Mouse (Mus musculus) splenic B cell, adult 2 months (primary cell): ENCODE measurements around the gene Acyp1.

ENCODE experiments used
- DNase-seq: peaks from one replicate; pipeline ENCODE4 v3.0.0-alpha.2; 2011; ENCODE audit warnings: low read depth, low spot score
- H3K27me3 ChIP-seq: 2 replicates; pipeline ENCODE4 v1.6.1; 2012; ENCODE audit warnings: mild to moderate bottlenecking, low read length, moderate library complexity, mixed read lengths; ENCODE audit not compliant: control insufficient read depth, poor library complexity, insufficient read depth, severe bottlenecking
- H3K36me3 ChIP-seq: 2 replicates; pipeline ENCODE4 v1.6.1; 2012; ENCODE audit warnings: mild to moderate bottlenecking, low read length, moderate library complexity, mixed read lengths; ENCODE audit not compliant: control insufficient read depth, poor library complexity, insufficient read depth, severe bottlenecking

Acyp1 gene

GRCm38 (mm10) chr12:85287809-85288485 is at the start of gene Acyp1:
Gene Acyp1 (minus strand): TSS chr12:85288438.
- DNase-seq = no peak
- Histone ChIP-seq H3K27me3 (no peaks in the 10 kb centered on the region; the same call in 1 of the 2 replicates), H3K36me3 (no peaks in the 10 kb centered on the region)

GRCm38 (mm10) chr12:85337567-85338311 is 49.5 kb upstream of the Acyp1 start:
- DNase-seq = no peak
- Histone ChIP-seq H3K36me3 (peaks cover 6% of the 10 kb centered on the region; the same call in 1 of the 2 replicates), H3K27me3 (no peaks in the 10 kb centered on the region)

- DNase-seq = no peak
- H3K27me3 ChIP-seq = no peaks in the 10 kb centered on the region
- peaks cover 23% of the 10 kb centered on the region; the same call in 1 of the 2 replicates for H3K36me3 ChIP-seq
Measured at GRCm38 (mm10) chr12:85330153-85330552, 41.9 kb upstream of the Acyp1 start.

DNA sequence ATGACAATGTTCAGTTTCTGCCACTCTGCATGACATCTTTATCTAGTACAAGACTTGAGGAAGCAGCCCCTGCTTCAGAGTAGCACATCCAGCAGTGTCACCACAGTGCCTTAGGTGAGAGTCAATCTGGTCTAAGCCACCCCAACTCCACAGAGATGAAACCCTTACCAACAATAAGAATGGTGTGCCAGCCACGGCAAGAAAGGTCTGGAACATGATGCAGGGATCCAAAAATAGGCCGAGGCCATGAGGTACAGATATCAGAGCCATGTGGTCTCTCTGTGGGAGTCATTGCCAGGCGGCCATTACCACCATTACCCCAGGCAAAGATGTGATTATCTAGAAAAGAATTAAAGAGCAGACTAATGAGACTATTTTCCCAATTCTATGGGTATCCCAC is 20.4 kb upstream of the Acyp1 start:
- Histone ChIP-seq H3K27me3 (no peaks in the 10 kb centered on the region), H3K36me3 (peaks cover 15% of the 10 kb centered on the region)
- DNase-seq = no peak

DNA sequence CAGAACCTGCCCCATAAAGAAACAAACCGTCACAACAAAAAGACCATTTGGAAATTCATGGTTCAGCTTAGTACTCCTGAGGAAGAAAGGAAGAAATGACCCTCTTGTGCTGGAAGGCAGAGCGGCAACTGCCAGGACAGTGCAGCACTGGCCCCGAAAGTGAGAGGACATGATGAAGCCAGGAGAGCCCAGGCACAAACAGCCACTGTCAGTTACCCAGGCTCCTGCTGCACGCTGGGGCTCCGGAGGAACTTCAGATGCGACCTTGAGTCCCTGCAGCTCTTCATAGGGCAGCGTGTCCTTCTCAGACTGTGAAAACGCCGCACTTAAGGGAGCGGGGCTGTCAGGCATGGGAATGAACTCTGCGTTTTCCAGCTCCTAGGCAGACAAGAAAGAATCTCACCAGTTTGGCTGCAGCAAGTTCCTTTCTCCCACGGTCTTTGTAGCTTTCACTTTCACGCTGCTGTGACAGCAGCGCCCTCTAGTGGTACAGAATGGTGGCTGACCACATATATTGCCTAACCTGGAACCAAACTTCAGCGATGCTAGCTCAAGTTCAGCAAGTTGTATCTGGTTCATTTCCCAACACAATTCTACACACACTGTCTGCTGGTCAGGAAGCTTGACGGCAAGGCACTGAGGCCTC is 17.1 kb upstream of the Acyp1 start:
- Histone ChIP-seq H3K27me3 (no peaks in the 10 kb centered on the region), H3K36me3 (peaks cover 15% of the 10 kb centered on the region)
- peak; percentile 91 for DNase-seq

- peak; percentile 88 for DNase-seq
- Histone ChIP-seq H3K36me3 (peaks cover 13% of the 10 kb centered on the region), H3K27me3 (no peaks in the 10 kb centered on the region)
Measured at GRCm38 (mm10) chr12:85304725-85305124, 16.5 kb upstream of the Acyp1 start.

- H3K36me3 ChIP-seq = peaks cover 8% of the 10 kb centered on the region; the same call in 1 of the 2 replicates
- DNase-seq = no peak
- H3K27me3 ChIP-seq = no peaks in the 10 kb centered on the region
Measured at GRCm38 (mm10) chr12:85303256-85303655, 15.0 kb upstream of the Acyp1 start.

- H3K27me3 ChIP-seq = no peaks in the 10 kb centered on the region
- H3K36me3 ChIP-seq = peaks cover 5% of the 10 kb centered on the region; the same call in 1 of the 2 replicates
- no peak for DNase-seq
Measured at GRCm38 (mm10) chr12:85298835-85299180, 10.6 kb upstream of the Acyp1 start.

DNA sequence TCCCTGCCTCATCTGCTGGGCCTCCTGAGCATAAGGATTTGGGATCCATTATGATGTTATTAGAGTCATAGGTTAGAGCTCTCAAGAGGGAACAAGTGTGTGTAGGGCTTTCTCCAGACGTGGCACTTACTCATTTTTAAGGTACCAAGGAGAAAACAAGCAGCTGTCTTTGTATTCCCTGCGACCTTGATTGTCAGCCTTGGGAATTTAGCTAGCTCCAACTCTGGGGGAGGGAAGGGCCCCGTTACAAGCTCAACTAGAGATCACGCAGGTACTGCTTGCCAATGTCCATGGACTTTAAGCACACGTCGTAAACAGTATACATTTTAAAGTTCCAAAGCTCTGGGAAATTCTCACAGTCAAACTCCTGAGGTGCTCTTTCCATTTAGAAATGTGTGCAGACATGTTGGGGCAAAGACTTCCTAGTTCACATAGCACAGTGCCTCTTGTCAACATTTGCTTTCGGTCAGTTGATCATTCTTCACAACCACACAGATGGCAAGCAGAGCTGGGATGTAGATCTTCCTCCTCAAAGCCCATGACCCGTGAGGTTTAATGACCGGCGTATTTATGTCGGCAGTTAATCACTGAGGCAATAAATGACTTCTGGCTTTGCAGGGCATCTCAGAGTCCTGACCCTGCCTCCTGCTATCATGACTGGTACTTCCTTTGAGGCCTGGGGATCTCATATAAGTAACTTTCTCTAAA is 10.0 kb upstream of the Acyp1 start:
- Histone ChIP-seq H3K36me3 (peaks cover 5% of the 10 kb centered on the region; the same call in 1 of the 2 replicates), H3K27me3 (no peaks in the 10 kb centered on the region)
- DNase-seq = no peak

DNA sequence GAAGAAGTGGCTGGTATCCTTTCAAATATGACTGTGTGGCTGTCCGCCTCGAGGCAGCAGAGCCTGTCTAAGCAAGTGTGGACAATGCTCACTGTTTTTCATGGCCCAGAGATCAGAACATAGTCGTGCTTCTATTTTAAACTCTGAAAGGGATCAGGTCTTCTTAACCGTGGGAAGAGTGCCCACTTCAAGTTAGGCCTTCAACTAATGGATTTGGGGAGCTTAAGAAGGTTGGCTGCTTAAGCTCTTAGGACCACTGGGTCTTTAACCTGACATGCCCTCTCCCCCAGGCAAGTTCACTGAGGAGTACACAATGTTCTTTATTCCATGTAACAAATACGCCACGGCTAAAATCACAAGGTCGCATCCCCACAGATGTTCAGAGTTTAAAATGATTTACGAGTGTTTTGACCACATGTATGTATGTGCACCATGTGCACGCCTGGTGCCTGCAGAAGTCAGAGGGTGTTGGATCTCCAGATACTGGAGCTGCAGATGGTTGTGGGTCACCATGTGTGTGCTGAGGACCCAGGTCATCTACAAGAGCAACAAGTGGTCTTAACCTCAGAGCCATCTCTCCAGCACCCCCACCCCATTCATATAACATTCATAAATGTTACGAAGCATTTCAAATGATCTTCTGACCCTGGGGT is 9.2 kb upstream of the Acyp1 start:
- no peak for DNase-seq
- H3K36me3 ChIP-seq = peaks cover 4% of the 10 kb centered on the region; the same call in 1 of the 2 replicates
- H3K27me3 ChIP-seq = no peaks in the 10 kb centered on the region

DNA sequence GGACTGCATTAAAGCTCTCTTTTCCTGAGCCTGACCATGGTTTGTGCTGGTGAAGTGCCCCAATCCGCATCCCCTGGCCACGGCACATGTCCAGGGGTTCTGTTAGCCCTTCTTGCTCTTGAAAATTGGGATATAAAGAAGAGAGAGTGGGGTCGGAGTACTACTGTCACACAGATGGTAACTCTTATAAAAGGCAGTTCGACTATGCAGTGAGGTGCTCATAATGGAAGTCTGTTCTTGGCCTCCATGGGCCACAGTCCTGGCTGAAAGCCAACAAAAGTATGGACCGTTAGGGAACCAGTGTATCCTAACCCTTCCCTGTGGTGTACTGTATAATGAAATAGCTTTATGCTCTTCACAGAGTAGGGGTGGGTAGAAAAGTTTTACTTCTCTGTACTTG is 8.7 kb upstream of the Acyp1 start:
- H3K36me3 ChIP-seq = peaks cover 4% of the 10 kb centered on the region; the same call in 1 of the 2 replicates
- DNase-seq = no peak
- H3K27me3 ChIP-seq = no peaks in the 10 kb centered on the region

- no peak for DNase-seq
- no peaks in the 10 kb centered on the region; the same call in 1 of the 2 replicates for H3K36me3 ChIP-seq
Measured at GRCm38 (mm10) chr12:85295506-85295905, 7.3 kb upstream of the Acyp1 start.

GRCm38 (mm10) chr12:85292906-85293305 is 4.7 kb upstream of the Acyp1 start:
- DNase-seq = peak; percentile 44
- no peaks in the 10 kb centered on the region for H3K36me3 ChIP-seq
- H3K27me3 ChIP-seq = no peaks in the 10 kb centered on the region; the same call in 1 of the 2 replicates

More at GRCm38 (mm10) chr12:85295506-85295905, 7.3 kb upstream of the Acyp1 start:
- no peaks in the 10 kb centered on the region; the same call in 1 of the 2 replicates for H3K27me3 ChIP-seq

DNA sequence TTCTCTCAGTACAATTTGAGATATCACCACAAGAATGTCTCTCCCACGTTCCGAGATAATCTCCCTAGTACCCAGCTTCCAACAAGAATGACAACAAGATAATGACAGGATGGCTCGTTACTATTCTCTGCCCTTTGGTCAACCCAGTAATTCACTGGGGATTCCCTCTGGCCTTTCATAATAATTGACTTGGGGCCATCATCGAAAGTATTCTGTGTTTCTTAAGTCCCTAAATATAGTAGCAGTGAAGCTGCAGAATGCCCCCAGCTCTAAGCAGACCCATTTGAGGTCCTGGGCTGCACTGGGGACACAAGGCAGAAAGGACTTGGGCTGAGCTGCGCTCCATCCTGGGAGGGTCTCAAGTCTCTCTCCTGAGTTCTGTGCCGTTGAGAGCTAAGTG is 4.0 kb upstream of the Acyp1 start:
- no peak for DNase-seq
- no peaks in the 10 kb centered on the region; the same call in 1 of the 2 replicates for H3K27me3 ChIP-seq

More for the DNA sequence above, 4.0 kb upstream of the Acyp1 start:
- H3K36me3 ChIP-seq = no peaks in the 10 kb centered on the region
